Mouse (Mus musculus) CH12.LX (cell line): ENCODE measurements around the gene Gm6583.

Experiments used
- CTCF ChIP-seq, 2 experiments: IDR thresholded peaks in 1 of 2; conservative IDR thresholded peaks in 1 of 2; 2 replicates each; pipeline ENCODE4 v1.5.1; 2011 to 2012; ENCODE audit warnings: low read depth in 2 of 2, low read length in 2 of 2, improper control_type of control experiment in 1 of 2, inconsistent platforms in 1 of 2, mild to moderate bottlenecking in 1 of 2, moderate library complexity in 1 of 2
- E2F4 ChIP-seq: IDR thresholded peaks from 2 replicates; pipeline ENCODE4 v1.6.1; 2011; ENCODE audit warnings: low read depth, low read length, improper control_type of control experiment; ENCODE audit not compliant: insufficient replicate concordance
- EP300 ChIP-seq: IDR thresholded peaks from 2 replicates; pipeline ENCODE4 v1.6.1; 2011; ENCODE audit warnings: low read length, improper control_type of control experiment
- KAT2A ChIP-seq: IDR thresholded peaks from 2 replicates; pipeline ENCODE4 v1.6.1; 2012; ENCODE audit warnings: low read length, improper control_type of control experiment, inconsistent platforms; ENCODE audit not compliant: insufficient replicate concordance
- MAFK ChIP-seq: IDR thresholded peaks from 2 replicates; pipeline ENCODE4 v1.6.1; 2011; ENCODE audit warnings: low read length, improper control_type of control experiment; ENCODE audit not compliant: insufficient replicate concordance
- MYC ChIP-seq: IDR thresholded peaks from 2 replicates; pipeline ENCODE4 v1.6.1; 2011; ENCODE audit warnings: low read depth, mild to moderate bottlenecking, improper control_type of control experiment, low read length
- POLR2A ChIP-seq: IDR thresholded peaks from 2 replicates; pipeline ENCODE4 v1.6.1; 2011; ENCODE audit warnings: low read depth, mild to moderate bottlenecking, improper control_type of control experiment, low read length
- USF1 ChIP-seq: IDR thresholded peaks from 2 replicates; pipeline ENCODE4 v1.6.1; 2014; ENCODE audit warnings: low read depth, mild to moderate bottlenecking, inconsistent platforms, low read length, improper control_type of control experiment
- ZMIZ1 ChIP-seq: IDR thresholded peaks from 2 replicates; pipeline ENCODE4 v1.6.1; 2012; ENCODE audit warnings: low read depth, mild to moderate bottlenecking, inconsistent platforms, low read length, improper control_type of control experiment

DNA sequence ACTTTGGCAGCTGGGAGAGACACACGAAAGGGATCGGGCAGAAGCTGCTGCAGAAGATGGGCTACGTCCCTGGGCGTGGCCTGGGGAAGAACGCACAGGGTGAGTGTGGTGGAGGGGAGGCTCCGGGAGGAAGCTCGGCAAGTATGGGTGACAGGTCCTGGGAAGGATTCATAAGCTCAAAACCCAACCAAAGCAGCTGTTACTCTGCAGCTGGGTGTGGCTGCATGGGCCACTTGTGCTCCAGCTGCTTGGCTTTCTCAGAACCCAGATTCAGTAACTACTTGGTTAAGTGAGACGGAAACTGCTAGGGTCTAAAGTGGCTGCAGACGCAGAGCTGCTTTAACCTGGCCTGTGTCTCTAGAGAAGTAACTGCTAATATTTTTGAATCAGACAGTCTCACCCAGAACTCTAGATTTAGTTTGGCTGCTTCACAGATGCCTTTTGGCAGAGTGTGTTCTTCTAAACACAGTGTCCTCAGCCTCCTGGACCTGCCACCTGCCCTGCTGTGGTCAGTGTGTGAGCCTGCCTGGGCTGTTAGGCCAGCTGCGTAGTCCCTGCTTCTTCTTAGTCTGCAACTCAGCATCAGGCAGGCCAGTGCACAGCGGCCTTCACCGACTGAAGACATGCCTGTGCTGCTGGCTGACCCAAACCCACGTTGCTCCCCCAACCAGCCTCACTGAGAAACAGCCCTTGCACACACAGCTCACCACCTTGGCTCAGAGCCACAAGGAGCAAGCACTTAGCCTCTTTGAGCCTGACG lies 25.8 kb downstream of the Gm6583 start:
- TF ChIP-seq CTCF (conservative IDR thresholded peaks at IDR 0.05 in 1 of 2, IDR thresholded peaks at IDR 0.05 in 1 of 2; ENCODE audit: low read depth in 2 of 2, low read length in 2 of 2): no peak
- no peak for TF ChIP-seq MYC
- no peak for TF ChIP-seq KAT2A
- TF ChIP-seq USF1: no peak
- no peak for TF ChIP-seq E2F4
- no peak for TF ChIP-seq ZMIZ1
- no peak for TF ChIP-seq POLR2A
- no peak for TF ChIP-seq MAFK
- TF ChIP-seq EP300: no peak
